Mouse (Mus musculus) monocyte, adult 59 days (primary cell): ENCODE measurements around the gene Bcl2l12. TPM values are rescaled to one million over a fixed set of nuclear protein-coding genes. Genes with fewer than 3 reads are reported as not detected.

Experiments
- total RNA-seq, 2 experiments: library from RNA; stranded (reverse); gene quantifications; one replicate each; pipeline ENCODE4 v1.2.4; 2023

The Bcl2l12 gene
- 10 to 100 TPM; 12.7 to 21.1 TPM for total RNA-seq

GRCm38 (mm10) chr7:44998501-44998955, at the start of gene Bcl2l12:
Bcl2l12 (minus strand) TSS chr7:44998712.

GRCm38 (mm10) chr7:45017242-45018061, 18.9 kb upstream of the Bcl2l12 start, which contains the start of gene Rras:
Rras (plus strand) TSS chr7:45017961.

GRCm38 (mm10) chr7:45015957-45016612, 17.6 kb upstream of the Bcl2l12 start, which contains the start of gene Scaf1:
Scaf1 (minus strand) TSS chr7:45016363.

GRCm38 (mm10) chr7:44997231-44997939, 1.1 kb downstream of the Bcl2l12 start, which contains the start of gene Irf3:
Irf3 (plus strand) TSS chr7:44997648.

GRCm38 (mm10) chr7:44986192-44986878, 12.2 kb downstream of the Bcl2l12 start, which contains the start of gene Prmt1:
Prmt1 (minus strand) TSS chr7:44986568.

GRCm38 (mm10) chr7:44974383-44975116, 24.0 kb downstream of the Bcl2l12 start, which contains the start of gene Cpt1c:
Cpt1c (minus strand) TSS chr7:44974851.

GRCm38 (mm10) chr7:44942904-44943303, 55.6 kb downstream of the Bcl2l12 start, which contains the start of gene Tsks:
Tsks (plus strand) TSS chr7:44943204.

Other genes starting within 250 kb of the Bcl2l12 start
- gene Zfp473, start 247.7 kb downstream of the Bcl2l12 start, total RNA-seq = 1 to 10 TPM in 1 of 2 experiments, under 1 TPM in 1; 0.33 to 1.1 TPM
- gene Nup62, start 182.6 kb downstream of the Bcl2l12 start, total RNA-seq = 10 to 100 TPM; 26.2 to 31.2 TPM
- gene Il4i1, start 182.3 kb downstream of the Bcl2l12 start, total RNA-seq = 10 to 100 TPM; 12.7 to 14.3 TPM
- 1 to 10 TPM; 4.7 to 6.0 TPM for gene Atf5, start 182.1 kb downstream of the Bcl2l12 start, total RNA-seq
- gene Akt1s1, start 149.7 kb downstream of the Bcl2l12 start, total RNA-seq = 10 to 100 TPM; 28.4 to 31.3 TPM
- gene Tbc1d17, start 149.6 kb downstream of the Bcl2l12 start, total RNA-seq = 10 to 100 TPM; 78.0 to 79.4 TPM
- 10 to 100 TPM; 83.9 to 88.5 TPM for gene Pnkp, start 141.6 kb downstream of the Bcl2l12 start, total RNA-seq
- 10 to 100 TPM; 59.0 to 65.1 TPM for gene Ptov1, start 128.9 kb downstream of the Bcl2l12 start, total RNA-seq
- gene Med25, start 106.0 kb downstream of the Bcl2l12 start, total RNA-seq = 10 to 100 TPM; 51.0 to 54.3 TPM
- 10 to 100 TPM in 1 of 2 experiments, 1 to 10 TPM in 1; 8.5 to 13.7 TPM for gene Fuz, start 102.6 kb downstream of the Bcl2l12 start, total RNA-seq
- 10 to 100 TPM; 65.0 to 66.5 TPM for gene Ap2a1, start 69.2 kb downstream of the Bcl2l12 start, total RNA-seq
- not detected for gene Tsks, start 55.5 kb downstream of the Bcl2l12 start, total RNA-seq
- 1 to 10 TPM in 1 of 2 experiments, under 1 TPM in 1; 0.63 to 2.0 TPM for gene Cpt1c, start 23.9 kb downstream of the Bcl2l12 start, total RNA-seq
- 10 to 100 TPM; 73.2 to 92.6 TPM for gene Prmt1, start 12.1 kb downstream of the Bcl2l12 start, total RNA-seq
- gene Irf3, start 1.1 kb downstream of the Bcl2l12 start, total RNA-seq = 100 to 1,000 TPM in 1 of 2 experiments, 10 to 100 TPM in 1; 99.4 to 105 TPM
- 10 to 100 TPM; 79.7 to 88.3 TPM for gene Scaf1, start 17.7 kb upstream of the Bcl2l12 start, total RNA-seq
- 100 to 1,000 TPM; 157 to 168 TPM for gene Rras, start 19.2 kb upstream of the Bcl2l12 start, total RNA-seq
- 10 to 100 TPM; 36.6 to 38.5 TPM for gene Prr12, start 54.2 kb upstream of the Bcl2l12 start, total RNA-seq
- gene Nosip, start 63.7 kb upstream of the Bcl2l12 start, total RNA-seq = 10 to 100 TPM; 43.8 to 49.1 TPM
- 10 to 100 TPM; 14.4 to 16.2 TPM for gene Prrg2, start 64.0 kb upstream of the Bcl2l12 start, total RNA-seq
- 1 to 10 TPM; 3.8 to 4.9 TPM for gene Rcn3, start 93.5 kb upstream of the Bcl2l12 start, total RNA-seq
- 100 to 1,000 TPM; 134 to 157 TPM for gene Fcgrt, start 105.1 kb upstream of the Bcl2l12 start, total RNA-seq
- 1,000 to 10,000 TPM; 2,292 to 2,480 TPM for gene Rps11, start 125.7 kb upstream of the Bcl2l12 start, total RNA-seq
- gene Rpl13a, start 130.0 kb upstream of the Bcl2l12 start, total RNA-seq = 1,000 to 10,000 TPM; 1,720 to 2,206 TPM
- not detected for gene Gm45713, start 137.5 kb upstream of the Bcl2l12 start, total RNA-seq
- gene Flt3l, start 137.7 kb upstream of the Bcl2l12 start, total RNA-seq = 10 to 100 TPM; 38.8 to 44.7 TPM
- 10 to 100 TPM; 40.7 to 42.0 TPM for gene Pih1d1, start 155.6 kb upstream of the Bcl2l12 start, total RNA-seq
- 100 to 1,000 TPM; 133 to 144 TPM for gene Aldh16a1, start 155.9 kb upstream of the Bcl2l12 start, total RNA-seq
- gene Slc17a7, start 165.2 kb upstream of the Bcl2l12 start, total RNA-seq = not detected
- not detected for gene Gfy, start 180.9 kb upstream of the Bcl2l12 start, total RNA-seq
- not detected for gene Pth2, start 182.3 kb upstream of the Bcl2l12 start, total RNA-seq
- gene Ccdc155, start 206.2 kb upstream of the Bcl2l12 start, total RNA-seq = not detected
- gene Dkkl1, start 213.4 kb upstream of the Bcl2l12 start, total RNA-seq = 1 to 10 TPM in 1 of 2 experiments, under 1 TPM in 1; 0.71 to 1.8 TPM
- gene Tead2, start 217.0 kb upstream of the Bcl2l12 start, total RNA-seq = 1 to 10 TPM in 1 of 2 experiments, under 1 TPM in 1; 0.46 to 3.1 TPM
- 100 to 1,000 TPM; 153 to 162 TPM for gene Cd37, start 240.4 kb upstream of the Bcl2l12 start, total RNA-seq
- not detected for gene Slc6a16, start 242.4 kb upstream of the Bcl2l12 start, total RNA-seq